Mouse (Mus musculus): ENCODE data around the gene Rps6kc1. TPM values are rescaled to one million over a fixed set of nuclear protein-coding genes. Genes with fewer than 3 reads are reported as not detected.

Gene Rps6kc1
- polyA plus RNA-seq, 1 experiment, result 7.4 TPM

GRCm38 (mm10) chr1:190768307-190768706, 143.3 kb downstream of the Rps6kc1 start:
- H3K4me3 ChIP-seq (ENCODE audit: control insufficient read depth, insufficient read depth, low read length), result no peak overlapping the region
- no peak for TF ChIP-seq POLR2A (IDR thresholded peaks at IDR 0.05; ENCODE audit: control insufficient read depth, extremely low read depth, insufficient read depth, low read length, poor library complexity)
- H3K27me3 ChIP-seq (ENCODE audit: control insufficient read depth, insufficient read depth, low read length), result no peaks in the 10 kb centered on the region
- H3K36me3 ChIP-seq (ENCODE audit: control insufficient read depth, insufficient read depth, low read length), result no peaks in the 10 kb centered on the region
- no peak for DNase-seq
- H3K4me1 ChIP-seq (replicated peaks; ENCODE audit: control insufficient read depth, insufficient read depth, low read length), result no peaks in the 10 kb centered on the region
- WGBS, result 93% methylated on average over 1 of the region's 1 CpGs
- no peak overlapping the region for H3K27ac ChIP-seq (ENCODE audit: control insufficient read depth, insufficient read depth, low read length)

DNA sequence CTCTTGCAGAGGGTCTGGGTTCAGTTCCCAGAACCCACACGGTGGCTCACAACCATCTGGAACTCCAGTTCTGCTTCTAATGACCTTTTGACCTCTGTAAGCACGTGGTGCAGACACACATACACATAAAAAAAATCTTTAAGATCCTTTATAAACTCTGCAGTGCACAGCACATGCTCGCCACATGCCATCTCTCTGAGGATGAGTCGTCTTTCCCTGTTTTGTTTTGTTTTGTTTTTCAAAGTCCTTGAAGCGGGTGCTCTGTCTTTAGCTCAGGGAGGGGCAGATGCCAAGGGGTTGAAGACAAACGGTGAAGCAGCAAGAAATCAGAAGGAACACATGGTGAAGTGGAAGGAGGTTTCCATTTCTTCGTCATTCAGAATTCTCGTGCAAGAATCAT, 143.9 kb downstream of the Rps6kc1 start:
- H3K4me1 ChIP-seq (replicated peaks; ENCODE audit: control insufficient read depth, insufficient read depth, low read length), result no peaks in the 10 kb centered on the region
- H3K27ac ChIP-seq (ENCODE audit: control insufficient read depth, insufficient read depth, low read length), result no peak overlapping the region
- no peaks in the 10 kb centered on the region for H3K36me3 ChIP-seq (ENCODE audit: control insufficient read depth, insufficient read depth, low read length)
- no peak for DNase-seq
- 62% methylated on average over 8 of the region's 8 CpGs for WGBS
- H3K4me3 ChIP-seq (ENCODE audit: control insufficient read depth, insufficient read depth, low read length), result no peak overlapping the region
- no peak for TF ChIP-seq CTCF (IDR thresholded peaks at IDR 0.05; ENCODE audit: borderline replicate concordance, control insufficient read depth, extremely low read depth, insufficient read depth, low read length, poor library complexity)
- no peak for TF ChIP-seq POLR2A (IDR thresholded peaks at IDR 0.05; ENCODE audit: control insufficient read depth, extremely low read depth, insufficient read depth, low read length, poor library complexity)
- no peaks in the 10 kb centered on the region for H3K27me3 ChIP-seq (ENCODE audit: control insufficient read depth, insufficient read depth, low read length)

GRCm38 (mm10) chr1:190766800-190767199, 144.8 kb downstream of the Rps6kc1 start:
- 100% methylated on average over 2 of the region's 2 CpGs for WGBS
- DNase-seq, result no peak

DNA sequence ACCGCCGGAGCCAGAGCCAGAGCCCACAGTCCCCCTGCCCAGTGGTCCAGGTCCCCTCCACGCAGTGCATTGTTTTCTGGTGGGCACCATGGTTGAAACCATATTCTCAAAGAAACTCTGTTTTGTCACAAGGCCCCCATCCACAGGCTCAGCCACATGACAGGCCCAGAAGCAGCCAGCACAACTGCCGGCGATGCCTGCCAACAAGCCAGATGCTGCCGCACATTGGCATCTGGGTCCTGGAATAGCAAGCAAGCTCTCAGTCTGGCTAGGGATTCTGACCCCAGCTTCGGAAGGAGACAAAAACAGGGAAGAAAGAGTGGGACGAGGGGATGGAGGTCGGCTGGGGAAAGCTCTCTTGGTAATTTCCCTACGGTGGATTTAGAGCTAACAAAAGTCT, 147.8 kb downstream of the Rps6kc1 start:
- TF ChIP-seq CTCF (IDR thresholded peaks at IDR 0.05; ENCODE audit: borderline replicate concordance, control insufficient read depth, extremely low read depth, insufficient read depth, low read length, poor library complexity) (no peak), POLR2A (IDR thresholded peaks at IDR 0.05; ENCODE audit: control insufficient read depth, extremely low read depth, insufficient read depth, low read length, poor library complexity) (no peak)
- Histone ChIP-seq H3K27me3 (ENCODE audit: control insufficient read depth, insufficient read depth, low read length) (no peaks in the 10 kb centered on the region), H3K4me3 (ENCODE audit: control insufficient read depth, insufficient read depth, low read length) (no peak overlapping the region), H3K27ac (ENCODE audit: control insufficient read depth, insufficient read depth, low read length) (no peak overlapping the region), H3K36me3 (ENCODE audit: control insufficient read depth, insufficient read depth, low read length) (no peaks in the 10 kb centered on the region), H3K4me1 (replicated peaks; ENCODE audit: control insufficient read depth, insufficient read depth, low read length) (no peaks in the 10 kb centered on the region)
- 92% methylated on average over 10 of the region's 10 CpGs for WGBS
- DNase-seq, result no peak

More at GRCm38 (mm10) chr1:190766800-190767199, 144.8 kb downstream of the Rps6kc1 start:
- Histone ChIP-seq H3K4me1 (replicated peaks; ENCODE audit: control insufficient read depth, insufficient read depth, low read length) (no peaks in the 10 kb centered on the region), H3K4me3 (ENCODE audit: control insufficient read depth, insufficient read depth, low read length) (no peak overlapping the region), H3K27ac (ENCODE audit: control insufficient read depth, insufficient read depth, low read length) (no peak overlapping the region), H3K36me3 (ENCODE audit: control insufficient read depth, insufficient read depth, low read length) (no peaks in the 10 kb centered on the region), H3K27me3 (ENCODE audit: control insufficient read depth, insufficient read depth, low read length) (no peaks in the 10 kb centered on the region)
- TF ChIP-seq CTCF (IDR thresholded peaks at IDR 0.05; ENCODE audit: borderline replicate concordance, control insufficient read depth, extremely low read depth, insufficient read depth, low read length, poor library complexity) (no peak), POLR2A (IDR thresholded peaks at IDR 0.05; ENCODE audit: control insufficient read depth, extremely low read depth, insufficient read depth, low read length, poor library complexity) (no peak)

DNA sequence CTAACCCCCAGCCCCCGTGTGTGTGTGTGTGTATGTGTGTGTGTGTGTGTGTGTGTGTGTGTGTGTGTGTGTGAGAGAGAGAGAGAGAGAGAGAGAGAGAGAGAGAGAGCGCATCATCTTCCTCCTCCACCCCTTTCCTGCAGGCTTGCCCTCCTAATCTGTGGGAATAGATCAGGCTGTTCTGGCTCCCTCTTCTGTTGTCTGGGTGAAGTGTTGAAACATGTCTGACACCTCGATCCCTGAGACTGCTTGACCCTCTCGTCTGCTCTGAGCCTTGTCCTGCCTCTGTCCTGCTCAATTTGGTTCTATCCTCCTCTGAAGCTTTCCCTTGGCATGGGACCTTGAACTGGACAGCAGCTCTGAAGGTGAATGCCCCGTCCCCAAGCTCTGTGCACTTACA, 149.8 kb downstream of the Rps6kc1 start:
- no peak overlapping the region for H3K4me3 ChIP-seq (ENCODE audit: control insufficient read depth, insufficient read depth, low read length)
- 54% methylated on average over 5 of the region's 5 CpGs for WGBS
- DNase-seq, result no peak
- H3K27me3 ChIP-seq (ENCODE audit: control insufficient read depth, insufficient read depth, low read length), result no peaks in the 10 kb centered on the region
- H3K4me1 ChIP-seq (replicated peaks; ENCODE audit: control insufficient read depth, insufficient read depth, low read length), result no peaks in the 10 kb centered on the region
- H3K36me3 ChIP-seq (ENCODE audit: control insufficient read depth, insufficient read depth, low read length), result no peaks in the 10 kb centered on the region
- no peak overlapping the region for H3K27ac ChIP-seq (ENCODE audit: control insufficient read depth, insufficient read depth, low read length)
- TF ChIP-seq POLR2A (IDR thresholded peaks at IDR 0.05; ENCODE audit: control insufficient read depth, extremely low read depth, insufficient read depth, low read length, poor library complexity) (no peak), CTCF (IDR thresholded peaks at IDR 0.05; ENCODE audit: borderline replicate concordance, control insufficient read depth, extremely low read depth, insufficient read depth, low read length, poor library complexity) (no peak)

DNA sequence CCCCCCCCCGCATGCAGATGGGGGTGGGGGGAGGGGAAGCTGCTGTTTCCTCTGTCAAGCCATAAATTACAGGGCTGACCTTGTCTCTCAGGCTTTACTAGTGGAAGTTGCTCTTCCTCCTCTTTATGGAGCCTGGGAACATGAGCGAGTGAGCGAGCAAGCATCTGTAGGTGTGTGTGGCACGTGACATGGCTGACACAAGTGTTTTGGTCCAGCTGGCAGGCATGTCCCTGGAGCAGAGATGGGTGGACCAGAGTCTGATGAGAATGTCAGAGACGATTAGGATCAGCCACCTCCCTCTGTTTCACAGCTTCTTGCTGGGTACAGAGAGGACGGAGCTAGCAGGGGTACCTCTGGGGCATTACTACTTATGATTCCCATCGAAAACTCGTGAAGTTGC, 153.7 kb downstream of the Rps6kc1 start:
- H3K27ac ChIP-seq (ENCODE audit: control insufficient read depth, insufficient read depth, low read length), result no peak overlapping the region
- no peak overlapping the region for H3K4me3 ChIP-seq (ENCODE audit: control insufficient read depth, insufficient read depth, low read length)
- WGBS, result 82% methylated on average over 8 of the region's 8 CpGs
- 0 out of 2 replicates have a peak, but pooled peaks cover 2% of the 10 kb centered on the region for H3K4me1 ChIP-seq (replicated peaks; ENCODE audit: control insufficient read depth, insufficient read depth, low read length)
- no peaks in the 10 kb centered on the region for H3K27me3 ChIP-seq (ENCODE audit: control insufficient read depth, insufficient read depth, low read length)
- no peak for DNase-seq
- no peak for TF ChIP-seq CTCF (IDR thresholded peaks at IDR 0.05; ENCODE audit: borderline replicate concordance, control insufficient read depth, extremely low read depth, insufficient read depth, low read length, poor library complexity)
- no peak for TF ChIP-seq POLR2A (IDR thresholded peaks at IDR 0.05; ENCODE audit: control insufficient read depth, extremely low read depth, insufficient read depth, low read length, poor library complexity)
- H3K36me3 ChIP-seq (ENCODE audit: control insufficient read depth, insufficient read depth, low read length), result no peaks in the 10 kb centered on the region

All from thymus, adult 2 months (tissue).